Mouse (Mus musculus) stomach, postnatal 0 days (tissue): ENCODE results near the gene Dhrs7c.
A peak's percentile ranks its signal among the peaks of the same experiment; 100 is the strongest.

ENCODE experiments used
- CTCF ChIP-seq: IDR thresholded peaks from 2 replicates; pipeline ENCODE4 v1.5.1; 2016; ENCODE audit warnings: antibody characterized with exemption, low read depth, mild to moderate bottlenecking, moderate library complexity
- EP300 ChIP-seq: optimal IDR thresholded peaks from 2 replicates; pipeline ENCODE3; 2016; ENCODE audit warnings: antibody characterized with exemption

DNA sequence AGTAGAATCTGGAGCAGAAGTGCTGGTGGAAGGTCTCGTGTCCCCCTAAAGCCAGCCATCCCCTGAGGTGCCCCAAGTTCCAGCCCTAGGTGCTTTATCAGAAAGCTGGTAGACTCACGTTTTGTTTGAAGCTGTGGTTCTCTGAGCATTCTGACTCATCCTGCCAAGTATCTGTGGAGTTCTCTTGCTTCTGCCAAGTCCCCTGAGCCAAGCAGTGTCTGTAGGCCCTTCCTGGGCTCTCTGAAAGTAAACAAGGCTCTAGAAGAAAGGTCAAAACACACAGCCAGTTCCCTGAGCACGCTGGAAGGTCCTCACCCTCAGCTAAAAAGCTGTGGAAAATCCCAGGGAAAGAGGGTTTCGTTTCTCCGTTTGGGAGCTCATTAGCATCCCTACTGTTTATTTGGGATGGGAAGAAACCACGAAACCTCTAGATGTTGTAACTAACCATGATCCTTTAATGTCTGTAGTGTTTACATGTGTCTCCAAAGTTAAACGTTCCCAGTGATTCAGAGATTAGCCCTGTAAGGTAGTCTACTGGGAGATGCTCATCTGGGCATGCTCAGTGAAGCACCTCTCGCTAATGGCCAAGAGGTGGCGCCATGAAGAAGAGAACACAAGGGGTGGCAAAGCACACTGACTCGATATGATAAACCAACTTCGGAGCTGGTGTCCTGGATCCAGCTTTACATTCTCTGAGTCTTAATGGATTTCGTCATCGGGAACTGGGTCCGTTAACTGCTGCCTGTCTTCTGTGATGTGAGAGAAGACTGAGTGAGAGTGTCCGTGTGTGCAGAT is 40.4 kb upstream of the Dhrs7c start:
- TF ChIP-seq CTCF (peak; percentile 70), EP300 (no peak)
